Mouse (Mus musculus) myocyte (in vitro differentiated cells): ENCODE data around the gene Lama1.

Source experiments
- E2F4 ChIP-seq: IDR thresholded peaks from one replicate; pipeline ENCODE4 v1.6.1; 2011; ENCODE audit warnings: mild to moderate bottlenecking, control low read depth, moderate library complexity; ENCODE audit not compliant: insufficient read depth
- MAX ChIP-seq: IDR thresholded peaks from one replicate; pipeline ENCODE4 v1.6.1; 2011; ENCODE audit warnings: low read depth, mild to moderate bottlenecking, control low read depth
- MYOD1 ChIP-seq, 3 experiments: IDR thresholded peaks; one replicate each; pipeline ENCODE4 v1.6.1; 2011; ENCODE audit warnings: control low read depth in 2 of 3, low read depth in 2 of 3, mild to moderate bottlenecking in 2 of 3, moderate library complexity in 1 of 3; ENCODE audit not compliant: insufficient read length in 2 of 3, control insufficient read depth in 1 of 3
- POLR2A ChIP-seq: IDR thresholded peaks from one replicate; pipeline ENCODE4 v1.6.1; 2011; ENCODE audit warnings: low read depth, mild to moderate bottlenecking, control low read depth, moderate library complexity; ENCODE audit not compliant: insufficient read length
- SRF ChIP-seq: IDR thresholded peaks from one replicate; pipeline ENCODE4 v1.6.1; 2011; ENCODE audit warnings: low read depth; ENCODE audit not compliant: control insufficient read depth, insufficient read length
- TCF3 ChIP-seq: IDR thresholded peaks from one replicate; pipeline ENCODE4 v1.6.1; 2011; ENCODE audit warnings: low read depth, control low read depth; ENCODE audit not compliant: insufficient read length
- USF1 ChIP-seq: IDR thresholded peaks from one replicate; pipeline ENCODE4 v1.6.1; 2011; ENCODE audit warnings: low read depth, mild to moderate bottlenecking, control low read depth, moderate library complexity

GRCm38 (mm10) chr17:67722578-67722977 is 25.5 kb downstream of the Lama1 start:
- TF ChIP-seq MAX (no peak), TCF3 (no peak), POLR2A (no peak), E2F4 (no peak), USF1 (no peak), MYOD1 (IDR thresholded peaks at IDR 0.05; ENCODE audit: control insufficient read depth in 1 of 3, insufficient read length in 2 of 3, low read depth in 2 of 3) (no peak), SRF (no peak)
